Mouse (Mus musculus): ENCODE measurements around the gene Cpsf7. TPM values are rescaled to one million over a fixed set of nuclear protein-coding genes. Genes with fewer than 3 reads are reported as not detected.

Gene Cpsf7
- polyA plus RNA-seq (2014; fragmentation: Illumina TruSeq; extraction: RNeasy Lipid Tissue Mini Kit (QIAGEN cat#74804); ENCODE audit: low read depth, low replicate concordance), result 42.4 TPM

DNA sequence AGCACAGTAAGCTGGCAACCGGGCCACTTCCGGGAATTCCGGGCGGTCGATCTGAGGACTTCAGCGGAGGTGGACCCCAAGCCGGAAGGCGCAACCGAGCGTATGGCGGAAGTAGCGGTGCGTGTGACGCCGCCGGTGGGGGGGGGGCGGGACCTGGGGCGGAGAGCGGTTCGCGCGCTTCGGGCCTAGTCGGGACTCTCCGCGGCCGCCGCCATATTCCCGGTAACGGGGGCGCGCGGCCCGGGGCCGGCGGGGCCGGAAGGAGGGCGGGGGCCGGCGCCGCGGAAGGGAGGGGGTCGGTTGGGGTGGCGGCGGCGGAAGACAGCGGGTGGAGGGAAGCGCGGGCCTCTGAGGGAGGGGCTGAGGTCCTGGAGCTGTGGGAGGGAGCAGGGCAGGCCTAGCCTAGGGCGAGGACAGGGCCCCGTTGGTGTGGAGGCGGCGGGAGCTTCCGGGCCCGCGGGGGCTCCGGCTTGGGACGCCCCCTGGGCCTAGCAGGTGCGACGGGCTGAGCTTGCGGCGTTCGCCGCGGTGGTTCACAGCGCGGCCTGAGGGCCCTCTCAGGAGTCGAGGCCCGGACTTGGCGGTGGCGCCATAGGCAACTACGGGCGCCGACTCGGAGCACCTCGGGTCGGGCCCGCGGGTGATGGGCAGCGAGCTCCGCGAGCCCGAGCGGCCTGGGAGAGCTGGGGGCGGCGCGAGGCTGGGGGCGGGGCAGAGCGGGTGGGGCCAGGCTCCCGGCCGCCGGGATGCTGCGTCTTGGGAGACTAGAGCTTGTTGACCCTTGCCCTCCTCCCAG, at the start of gene Cpsf7:
Gene Cpsf7, plus strand, starts transcription at position 161 of the 796 bp plus-strand sequence.

GRCm38 (mm10) chr19:10482703-10483102, 42.4 kb upstream of the Cpsf7 start, which contains the start of gene Ppp1r32:
Gene Ppp1r32, minus strand, starts transcription at chr19:10482928.

DNA sequence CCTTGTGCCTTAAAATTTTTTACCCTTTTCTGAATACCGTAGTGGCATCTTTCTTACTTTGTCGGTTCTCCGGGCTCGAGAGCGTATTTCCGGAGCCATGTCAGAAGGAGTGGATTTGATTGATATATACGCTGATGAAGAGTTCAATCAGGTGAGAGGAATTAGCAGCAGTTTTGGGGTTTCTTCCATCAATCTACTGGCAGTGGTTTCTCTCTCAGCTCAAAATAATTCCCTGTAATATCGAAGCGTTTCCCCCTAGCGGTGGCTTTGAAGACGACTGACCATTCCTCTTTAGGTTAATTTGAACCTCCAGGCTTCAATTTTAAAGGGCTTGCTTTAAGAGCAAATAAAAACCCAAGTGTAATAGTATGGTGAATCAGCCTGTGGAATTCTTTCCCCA, 844 bp downstream of the Cpsf7 start, which contains the start of gene Sdhaf2:
Gene Sdhaf2, minus strand, starts transcription at position 233 of the 400 bp plus-strand sequence.

DNA sequence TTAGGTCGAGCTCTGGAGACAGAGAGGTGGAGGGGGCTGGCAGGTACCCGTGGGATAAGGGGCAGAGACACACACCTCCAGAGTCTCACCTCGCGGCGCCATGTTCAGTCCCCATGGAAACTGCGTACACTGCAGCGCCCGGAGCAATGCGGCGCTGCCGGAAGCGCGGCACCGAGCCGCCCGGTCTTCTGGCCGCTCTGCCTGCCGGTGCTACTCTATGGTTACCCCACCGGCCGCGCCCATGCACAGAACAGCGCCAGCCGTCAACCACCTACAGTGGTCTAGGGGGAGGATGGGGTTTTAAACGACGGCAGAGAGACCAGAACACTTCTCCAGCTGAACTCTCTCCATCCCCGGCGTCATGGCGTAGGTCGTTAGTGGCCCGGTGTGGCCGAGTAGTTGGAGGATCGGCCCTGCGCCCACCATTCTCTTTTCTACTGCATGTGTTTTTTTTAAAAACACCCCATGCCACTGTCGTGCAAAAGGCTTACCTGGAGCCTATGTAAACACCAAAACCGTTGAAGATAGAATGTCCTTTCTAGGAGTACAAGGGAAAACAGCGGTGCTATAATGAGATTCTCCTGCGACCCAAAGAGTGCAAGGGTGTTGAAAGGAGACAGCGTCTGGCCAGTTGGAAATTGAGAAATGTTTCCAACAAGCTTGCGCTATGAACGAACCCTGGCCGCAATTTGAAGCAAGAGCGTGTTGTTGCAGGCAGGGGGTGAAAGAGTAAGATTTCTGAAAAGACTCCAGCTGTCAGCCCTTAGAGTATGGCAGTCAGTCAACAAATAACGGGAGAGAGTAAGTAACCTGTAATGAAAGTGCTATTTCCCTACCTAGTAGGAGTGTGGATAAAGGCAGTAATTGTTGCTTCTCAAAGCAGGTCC, 30.8 kb downstream of the Cpsf7 start, which contains the start of gene Tmem216:
Gene Tmem216, minus strand, starts transcription at position 615 of the 887 bp plus-strand sequence.

DNA sequence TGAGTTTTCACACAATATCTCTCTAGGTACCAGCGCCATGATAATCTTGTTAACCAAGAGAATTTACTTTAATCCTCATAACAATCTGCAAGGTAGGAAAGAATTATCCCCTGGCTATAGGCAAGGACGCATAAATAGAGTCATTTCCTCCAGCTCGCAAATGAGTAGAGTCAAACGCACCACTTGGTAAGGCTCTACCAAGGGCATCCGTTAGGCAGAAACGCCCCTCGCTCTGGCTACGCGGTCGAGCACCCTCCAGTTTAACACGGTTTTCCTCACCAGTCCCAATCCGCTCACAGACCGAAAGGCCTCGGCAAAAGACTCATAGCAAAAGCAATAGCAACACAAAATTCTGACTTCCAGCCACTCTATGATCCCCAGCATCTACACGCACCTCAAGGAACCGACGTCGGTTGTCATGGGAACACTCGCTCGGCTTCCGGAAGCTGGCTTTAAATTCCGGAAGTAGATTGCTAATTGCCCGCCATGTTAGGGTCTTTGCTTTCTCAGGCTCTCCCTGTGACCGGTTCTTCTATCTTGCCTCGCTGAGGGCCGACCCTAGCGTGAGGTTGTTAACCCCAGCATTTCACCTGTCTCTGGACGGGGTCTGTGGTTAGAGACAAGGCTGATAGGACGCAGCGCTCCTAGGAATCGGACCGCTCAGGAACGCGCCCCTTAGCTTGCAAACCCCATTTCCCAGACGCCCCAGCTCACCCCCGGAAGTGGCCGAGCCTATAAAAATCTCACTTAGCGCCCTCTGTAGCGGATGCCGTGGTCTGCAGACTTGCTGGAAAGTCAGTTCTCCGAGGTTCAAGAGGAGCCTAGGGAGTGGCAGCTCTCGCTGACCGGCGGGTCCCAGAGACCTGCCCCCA, 51.9 kb downstream of the Cpsf7 start, which contains the start of the genes Cyb561a3 and Tmem138:
Gene Cyb561a3, plus strand, starts transcription at position 483 of the 872 bp plus-strand sequence.
Gene Tmem138, minus strand, starts transcription at position 673 of the 872 bp plus-strand sequence.

Other genes starting within 250 kb of the Cpsf7 start
- gene Dagla, start 220.4 kb upstream of the Cpsf7 start, polyA plus RNA-seq (2014; fragmentation: Illumina TruSeq; extraction: RNeasy Lipid Tissue Mini Kit (QIAGEN cat#74804); ENCODE audit: low read depth, low replicate concordance), result 0.04 TPM
- gene Syt7, start 136.2 kb upstream of the Cpsf7 start, polyA plus RNA-seq (2014; fragmentation: Illumina TruSeq; extraction: RNeasy Lipid Tissue Mini Kit (QIAGEN cat#74804); ENCODE audit: low read depth, low replicate concordance), result 3.8 TPM
- 1.8 TPM for gene Lrrc10b, start 67.8 kb upstream of the Cpsf7 start, polyA plus RNA-seq (2014; fragmentation: Illumina TruSeq; extraction: RNeasy Lipid Tissue Mini Kit (QIAGEN cat#74804); ENCODE audit: low read depth, low replicate concordance)
- gene Ppp1r32, start 42.3 kb upstream of the Cpsf7 start, polyA plus RNA-seq (2014; fragmentation: Illumina TruSeq; extraction: RNeasy Lipid Tissue Mini Kit (QIAGEN cat#74804); ENCODE audit: low read depth, low replicate concordance), result 26.0 TPM
- 31.7 TPM for gene Sdhaf2, start 876 bp downstream of the Cpsf7 start, polyA plus RNA-seq (2014; fragmentation: Illumina TruSeq; extraction: RNeasy Lipid Tissue Mini Kit (QIAGEN cat#74804); ENCODE audit: low read depth, low replicate concordance)
- 8.5 TPM for gene Tmem216, start 31.0 kb downstream of the Cpsf7 start, polyA plus RNA-seq (2014; fragmentation: Illumina TruSeq; extraction: RNeasy Lipid Tissue Mini Kit (QIAGEN cat#74804); ENCODE audit: low read depth, low replicate concordance)
- 3.3 TPM for gene Cyb561a3, start 51.9 kb downstream of the Cpsf7 start, polyA plus RNA-seq (2014; fragmentation: Illumina TruSeq; extraction: RNeasy Lipid Tissue Mini Kit (QIAGEN cat#74804); ENCODE audit: low read depth, low replicate concordance)
- gene Tmem138, start 52.1 kb downstream of the Cpsf7 start, polyA plus RNA-seq (2014; fragmentation: Illumina TruSeq; extraction: RNeasy Lipid Tissue Mini Kit (QIAGEN cat#74804); ENCODE audit: low read depth, low replicate concordance), result 16.5 TPM
- 101 TPM for gene Ddb1, start 80.1 kb downstream of the Cpsf7 start, polyA plus RNA-seq (2014; fragmentation: Illumina TruSeq; extraction: RNeasy Lipid Tissue Mini Kit (QIAGEN cat#74804); ENCODE audit: low read depth, low replicate concordance)
- gene Tkfc, start 80.4 kb downstream of the Cpsf7 start, polyA plus RNA-seq (2014; fragmentation: Illumina TruSeq; extraction: RNeasy Lipid Tissue Mini Kit (QIAGEN cat#74804); ENCODE audit: low read depth, low replicate concordance), result 31.6 TPM
- 0.17 TPM for gene Vwce, start 108.9 kb downstream of the Cpsf7 start, polyA plus RNA-seq (2014; fragmentation: Illumina TruSeq; extraction: RNeasy Lipid Tissue Mini Kit (QIAGEN cat#74804); ENCODE audit: low read depth, low replicate concordance)
- gene Pga5, start 152.8 kb downstream of the Cpsf7 start, polyA plus RNA-seq (2014; fragmentation: Illumina TruSeq; extraction: RNeasy Lipid Tissue Mini Kit (QIAGEN cat#74804); ENCODE audit: low read depth, low replicate concordance), result not detected
- gene Vps37c, start 163.5 kb downstream of the Cpsf7 start, polyA plus RNA-seq (2014; fragmentation: Illumina TruSeq; extraction: RNeasy Lipid Tissue Mini Kit (QIAGEN cat#74804); ENCODE audit: low read depth, low replicate concordance), result 3.4 TPM
- gene Cd5, start 213.7 kb downstream of the Cpsf7 start, polyA plus RNA-seq (2014; fragmentation: Illumina TruSeq; extraction: RNeasy Lipid Tissue Mini Kit (QIAGEN cat#74804); ENCODE audit: low read depth, low replicate concordance), result not detected